13 mouse cellular contexts compared by ENCODE assay signal in genomic region chr14:74883204-74883603, GRCm38 (mm10).
A peak's percentile ranks its signal among the peaks of the same experiment; 100 is the strongest.
DNase-seq lines count a peak whose midpoint lies in the region; ATAC-seq and TF ChIP-seq lines count a peak whose summit lies in the region.
"Had no signal": no experiment of that assay in that cellular context is flagged by ENCODE, and none has a peak within 500 bp of the region (broad histone marks: within the 10 kb centered on the region; RNA-seq: fewer than 3 reads in every experiment).

No protein-coding gene starts in this region.

- no peaks in the 10 kb centered on the region for H3K9me3 ChIP-seq in heart, embryonic 16.5 days (replicated peaks; ENCODE audit: control insufficient read depth, low read length)
- H3K9me3 ChIP-seq in limb, embryonic 13.5 days: no peaks in the 10 kb centered on the region
- H3K9me3 ChIP-seq in midbrain, embryonic 16.5 days (replicated peaks; ENCODE audit: control insufficient read depth, low read length, poor library complexity, severe bottlenecking): no peaks in the 10 kb centered on the region
- H3K9me3 ChIP-seq: G1E; neural tube, embryonic 13.5 days had no signal

- H3K4me1 ChIP-seq in heart, embryonic 16.5 days (ENCODE audit: control insufficient read depth, insufficient read depth, low read length): peaks cover 35% of the 10 kb centered on the region
- peaks cover 63% of the 10 kb centered on the region for H3K4me1 ChIP-seq in limb, embryonic 13.5 days
- H3K4me1 ChIP-seq in midbrain, embryonic 16.5 days (ENCODE audit: control insufficient read depth, insufficient read depth, low read length): peaks cover 17% of the 10 kb centered on the region

- TF ChIP-seq CTCF in C2C12 (IDR thresholded peaks at IDR 0.05; ENCODE audit: control insufficient read depth, insufficient read depth, insufficient read length): no peak

- H3K79me2 ChIP-seq in C2C12 (ENCODE audit: control insufficient read depth, insufficient read depth): peaks cover 15% of the 10 kb centered on the region

- DNase-seq in heart, postnatal 4 days: no peak
- DNase-seq in 3T3-L1 (ENCODE audit: low read depth, low spot score): peak; percentile 37
- DNase-seq in embryo, embryonic 10.5 days (ENCODE audit: low spot score): no peak
- DNase-seq: cerebellum, adult 18-20 months; gastrocnemius, postnatal 14 days had no signal

- ATAC-seq in heart, embryonic 16.5 days (replicated peaks; ENCODE audit: extremely low read depth, insufficient read depth, low FRiP score): no peak
- ATAC-seq in limb, embryonic 13.5 days (ENCODE audit: low FRiP score, low read depth): no peak
- no peak for ATAC-seq in midbrain, embryonic 16.5 days
- ATAC-seq: activated CD4-positive, CD25-positive, alpha-beta regulatory T cell, adult 4 months had no signal

- WGBS in heart, embryonic 16.5 days: 35% methylated on average over 11 of the region's 11 CpGs
- 23% methylated on average over 11 of the region's 11 CpGs for WGBS in limb, embryonic 13.5 days
- 80% methylated on average over 11 of the region's 11 CpGs for WGBS in midbrain, embryonic 16.5 days

- no peak overlapping the region for H3K4me3 ChIP-seq in heart, embryonic 16.5 days (ENCODE audit: low read length)
- no peak overlapping the region for H3K4me3 ChIP-seq in C2C12 (ENCODE audit: insufficient read depth, poor library complexity, severe bottlenecking)
- H3K4me3 ChIP-seq in limb, embryonic 13.5 days: peak overlapping the region; percentile 12; the same call in 1 of the 2 replicates
- H3K4me3 ChIP-seq in midbrain, embryonic 16.5 days (ENCODE audit: low read depth, low read length): no peak overlapping the region
- H3K4me3 ChIP-seq: neural tube, embryonic 13.5 days had no signal

- H3K27ac ChIP-seq in heart, embryonic 16.5 days (ENCODE audit: low read length): no peak overlapping the region
- peak overlapping the region; percentile 33; the same call in 1 of the 2 replicates for H3K27ac ChIP-seq in limb, embryonic 13.5 days
- H3K27ac ChIP-seq in midbrain, embryonic 16.5 days (ENCODE audit: low read length): no peak overlapping the region

- peaks cover 1% of the 10 kb centered on the region for H3K79me3 ChIP-seq in C2C12 (ENCODE audit: low read depth)

- H3K36me3 ChIP-seq in heart, embryonic 16.5 days (ENCODE audit: control insufficient read depth, insufficient read depth): no peaks in the 10 kb centered on the region
- H3K36me3 ChIP-seq in C2C12 (ENCODE audit: control insufficient read depth, insufficient read depth): no peaks in the 10 kb centered on the region
- H3K36me3 ChIP-seq in limb, embryonic 13.5 days: no peaks in the 10 kb centered on the region
- no peaks in the 10 kb centered on the region for H3K36me3 ChIP-seq in midbrain, embryonic 16.5 days (ENCODE audit: control insufficient read depth, insufficient read depth, low read length)
- H3K36me3 ChIP-seq: G1E; neural tube, embryonic 13.5 days had no signal

- no peak overlapping the region for H3K9ac ChIP-seq in heart, embryonic 16.5 days (ENCODE audit: low read length)
- H3K9ac ChIP-seq in limb, embryonic 13.5 days: no peak overlapping the region
- no peak overlapping the region for H3K9ac ChIP-seq in midbrain, embryonic 16.5 days (ENCODE audit: low read depth, low read length)
- H3K9ac ChIP-seq: hindbrain, embryonic 14.5 days; neural tube, embryonic 13.5 days had no signal

- H3K4me2 ChIP-seq in heart, embryonic 16.5 days (ENCODE audit: low read depth, low read length): peak overlapping the region; percentile 35; the same call in 1 of the 2 replicates
- H3K4me2 ChIP-seq in limb, embryonic 13.5 days (replicated peaks): peak overlapping the region; percentile 51
- no peak overlapping the region for H3K4me2 ChIP-seq in midbrain, embryonic 16.5 days (ENCODE audit: low read length)
- H3K4me2 ChIP-seq: hindbrain, embryonic 14.5 days; neural tube, embryonic 13.5 days had no signal

- H3ac ChIP-seq in C2C12 (ENCODE audit: control insufficient read depth, insufficient read length, low read depth): peak overlapping the region; percentile 48

- no peaks in the 10 kb centered on the region for H3K27me3 ChIP-seq in heart, embryonic 16.5 days (ENCODE audit: control insufficient read depth, insufficient read depth, low read length)
- no peaks in the 10 kb centered on the region for H3K27me3 ChIP-seq in C2C12 (ENCODE audit: control insufficient read depth, insufficient read depth, insufficient read length)
- H3K27me3 ChIP-seq in limb, embryonic 13.5 days: no peaks in the 10 kb centered on the region
- H3K27me3 ChIP-seq in midbrain, embryonic 16.5 days (ENCODE audit: control insufficient read depth, insufficient read depth, low read depth, low read length): no peaks in the 10 kb centered on the region
- H3K27me3 ChIP-seq: neural tube, embryonic 13.5 days had no signal

TF ChIP-seq in C2C12, 6 proteins besides CTCF, POLR2A, EP300 and RAD21:
- no peak for TF ChIP-seq MYOG (IDR thresholded peaks at IDR 0.05; ENCODE audit: control insufficient read depth, extremely low read depth, insufficient read length)
- TF ChIP-seq MYOD1 (IDR thresholded peaks at IDR 0.05; ENCODE audit: control insufficient read depth, insufficient read length, low read depth): no peak
- no peak for TF ChIP-seq FOSL1 (IDR thresholded peaks at IDR 0.05; ENCODE audit: insufficient read depth, low read length, poor library complexity, severe bottlenecking)
- TF ChIP-seq MAX (IDR thresholded peaks at IDR 0.05): no peak
- no peak for TF ChIP-seq CEBPB (IDR thresholded peaks at IDR 0.05; ENCODE audit: low read depth)
- no peak for TF ChIP-seq USF1 (IDR thresholded peaks at IDR 0.05; ENCODE audit: low read depth)
